Mouse (Mus musculus) CH12.LX (cell line): ENCODE measurements at regions not wholly inside any gene's neighbourhood (a gene's known extent, or its start where the extent isn't known, plus 50 kb on each side); places are given as distances from the start of the nearest gene placed in this dataset.

Experiments
- CTCF ChIP-seq, 2 experiments: IDR thresholded peaks in 1 of 2; conservative IDR thresholded peaks in 1 of 2; 2 replicates each; pipeline ENCODE4 v1.5.1; 2011 to 2012; ENCODE audit warnings: low read depth in 2 of 2, low read length in 2 of 2, improper control_type of control experiment in 1 of 2, inconsistent platforms in 1 of 2, mild to moderate bottlenecking in 1 of 2, moderate library complexity in 1 of 2
- POLR2A ChIP-seq: IDR thresholded peaks from 2 replicates; pipeline ENCODE4 v1.6.1; 2011; ENCODE audit warnings: low read depth, mild to moderate bottlenecking, improper control_type of control experiment, low read length
- TBP ChIP-seq: conservative IDR thresholded peaks from 2 replicates; pipeline ENCODE4 v1.6.1; 2011; ENCODE audit warnings: low read depth, low read length, improper control_type of control experiment
- USF1 ChIP-seq: IDR thresholded peaks from 2 replicates; pipeline ENCODE4 v1.6.1; 2014; ENCODE audit warnings: low read depth, mild to moderate bottlenecking, inconsistent platforms, low read length, improper control_type of control experiment

- TF ChIP-seq CTCF (conservative IDR thresholded peaks at IDR 0.05 in 1 of 2, IDR thresholded peaks at IDR 0.05 in 1 of 2; ENCODE audit: low read depth in 2 of 2, low read length in 2 of 2) (no peak), USF1 (no peak), POLR2A (no peak), TBP (no peak)
Measured at GRCm38 (mm10) chr12:73409481-73410085, 123.0 kb downstream of the Slc38a6 start.
